Mouse (Mus musculus): ENCODE results near the gene Ccl27a. TPM values are rescaled to one million over a fixed set of nuclear protein-coding genes. Genes with fewer than 3 reads are reported as not detected.

Ccl27a gene
- polyA plus RNA-seq, 1 experiment, result 872 TPM

GRCm38 (mm10) chr4:41762099-41762687 lies 11.9 kb downstream of the Ccl27a start:
- H3K27me3 ChIP-seq (ENCODE audit: control insufficient read depth, insufficient read depth, low read length), result no peaks in the 10 kb centered on the region
- H3K36me3 ChIP-seq (ENCODE audit: control insufficient read depth, insufficient read depth, low read length), result no peaks in the 10 kb centered on the region
- H3K4me1 ChIP-seq (ENCODE audit: control insufficient read depth, insufficient read depth, low read length), result peaks cover 17% of the 10 kb centered on the region
- no peak overlapping the region for H3K4me3 ChIP-seq (ENCODE audit: control insufficient read depth, low read depth, low read length)
- TF ChIP-seq CTCF (IDR thresholded peaks at IDR 0.05; ENCODE audit: control insufficient read depth, insufficient read depth, insufficient replicate concordance, low read depth, low read length) (no peak), POLR2A (IDR thresholded peaks at IDR 0.05; ENCODE audit: control insufficient read depth, low read depth, low read length) (no peak)
- H3K27ac ChIP-seq (ENCODE audit: control insufficient read depth, insufficient read depth, low read depth, low read length), result no peak overlapping the region

- Histone ChIP-seq H3K4me3 (ENCODE audit: control insufficient read depth, low read depth, low read length) (no peak overlapping the region), H3K27ac (ENCODE audit: control insufficient read depth, insufficient read depth, low read depth, low read length) (no peak overlapping the region), H3K4me1 (ENCODE audit: control insufficient read depth, insufficient read depth, low read length) (peaks cover 17% of the 10 kb centered on the region), H3K27me3 (ENCODE audit: control insufficient read depth, insufficient read depth, low read length) (no peaks in the 10 kb centered on the region), H3K36me3 (ENCODE audit: control insufficient read depth, insufficient read depth, low read length) (no peaks in the 10 kb centered on the region)
- TF ChIP-seq POLR2A (IDR thresholded peaks at IDR 0.05; ENCODE audit: control insufficient read depth, low read depth, low read length) (no peak), CTCF (IDR thresholded peaks at IDR 0.05; ENCODE audit: control insufficient read depth, insufficient read depth, insufficient replicate concordance, low read depth, low read length) (no peak)
Observed at GRCm38 (mm10) chr4:41761680-41762079, 12.4 kb downstream of the Ccl27a start.

- no peak for TF ChIP-seq CTCF (IDR thresholded peaks at IDR 0.05; ENCODE audit: control insufficient read depth, insufficient read depth, insufficient replicate concordance, low read depth, low read length)
- no peak for TF ChIP-seq POLR2A (IDR thresholded peaks at IDR 0.05; ENCODE audit: control insufficient read depth, low read depth, low read length)
- peaks cover 24% of the 10 kb centered on the region for H3K4me1 ChIP-seq (ENCODE audit: control insufficient read depth, insufficient read depth, low read length)
- no peaks in the 10 kb centered on the region for H3K27me3 ChIP-seq (ENCODE audit: control insufficient read depth, insufficient read depth, low read length)
- H3K4me3 ChIP-seq (ENCODE audit: control insufficient read depth, low read depth, low read length), result peak overlapping the region; percentile 84
- no peaks in the 10 kb centered on the region for H3K36me3 ChIP-seq (ENCODE audit: control insufficient read depth, insufficient read depth, low read length)
- H3K27ac ChIP-seq (ENCODE audit: control insufficient read depth, insufficient read depth, low read depth, low read length), result no peak overlapping the region; the same call in 1 of the 2 replicates
Observed at GRCm38 (mm10) chr4:41760911-41761310, 13.1 kb downstream of the Ccl27a start.

DNA sequence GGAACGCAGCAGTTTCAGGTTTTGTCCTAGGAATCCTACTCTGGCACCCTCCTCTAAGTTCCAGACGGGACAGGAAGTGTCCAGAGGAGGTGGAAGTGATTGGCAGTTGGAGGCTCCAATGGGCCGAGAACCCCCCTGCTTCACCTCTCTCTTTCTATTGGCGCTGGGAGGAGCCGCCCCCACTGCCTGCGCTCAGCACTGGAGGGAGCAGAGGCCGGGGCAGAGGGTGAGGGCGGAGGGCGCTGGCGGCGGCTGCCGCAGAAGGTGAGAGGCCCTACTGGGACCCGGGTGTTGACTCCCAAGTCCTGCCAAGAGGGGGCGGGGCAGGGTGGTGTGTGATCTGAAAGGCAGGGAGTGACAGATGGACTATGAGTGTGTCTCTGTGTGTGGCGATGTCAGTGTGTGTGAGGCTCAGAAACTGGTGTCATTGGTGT lies 13.7 kb downstream of the Ccl27a start:
- H3K27ac ChIP-seq (ENCODE audit: control insufficient read depth, insufficient read depth, low read depth, low read length), result peak overlapping the region; percentile 82

DNA sequence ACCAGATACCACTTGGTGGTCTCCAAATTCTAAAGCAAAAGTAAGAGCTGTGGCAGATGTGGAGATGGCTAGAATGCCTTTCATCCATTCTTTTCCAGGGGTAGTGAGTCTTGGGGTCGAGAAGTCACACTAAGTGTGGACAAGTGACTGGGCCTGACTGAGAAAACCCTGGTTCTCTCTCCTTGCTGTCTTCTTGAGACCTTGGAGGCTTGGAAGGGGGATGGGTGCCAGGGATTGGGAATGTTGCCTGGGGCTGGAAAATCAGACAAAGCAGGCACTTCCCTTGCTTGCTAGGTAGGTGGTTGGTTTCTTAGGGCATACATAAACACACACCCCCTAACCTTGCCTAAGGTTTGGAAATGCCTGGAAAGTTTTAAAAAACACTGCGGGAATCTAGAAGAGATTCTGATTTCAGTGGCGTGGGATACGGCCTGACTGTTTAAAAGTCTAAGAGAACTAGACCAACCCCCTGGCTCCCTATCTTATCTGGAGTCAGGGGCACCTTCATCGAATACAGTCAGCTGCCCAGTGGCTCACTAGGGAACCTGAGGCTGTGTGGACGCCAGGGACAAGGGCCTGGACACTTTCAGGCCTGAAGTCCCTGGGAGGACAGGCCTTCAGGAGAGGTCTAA lies 14.3 kb downstream of the Ccl27a start:
- peak overlapping the region; percentile 82 for H3K27ac ChIP-seq (ENCODE audit: control insufficient read depth, insufficient read depth, low read depth, low read length)
- H3K36me3 ChIP-seq (ENCODE audit: control insufficient read depth, insufficient read depth, low read length), result no peaks in the 10 kb centered on the region
- peaks cover 34% of the 10 kb centered on the region for H3K4me1 ChIP-seq (ENCODE audit: control insufficient read depth, insufficient read depth, low read length)
- TF ChIP-seq POLR2A (IDR thresholded peaks at IDR 0.05; ENCODE audit: control insufficient read depth, low read depth, low read length), result no peak
- TF ChIP-seq CTCF (IDR thresholded peaks at IDR 0.05; ENCODE audit: control insufficient read depth, insufficient read depth, insufficient replicate concordance, low read depth, low read length), result no peak
- H3K27me3 ChIP-seq (ENCODE audit: control insufficient read depth, insufficient read depth, low read length), result no peaks in the 10 kb centered on the region
- H3K4me3 ChIP-seq (ENCODE audit: control insufficient read depth, low read depth, low read length), result no peak overlapping the region; the same call in 1 of the 2 replicates

More for the DNA sequence above, 13.7 kb downstream of the Ccl27a start:
- TF ChIP-seq CTCF (IDR thresholded peaks at IDR 0.05; ENCODE audit: control insufficient read depth, insufficient read depth, insufficient replicate concordance, low read depth, low read length) (no peak), POLR2A (IDR thresholded peaks at IDR 0.05; ENCODE audit: control insufficient read depth, low read depth, low read length) (peak; percentile 55; the same call in 1 of the 2 replicates)
- peak overlapping the region; percentile 84 for H3K4me3 ChIP-seq (ENCODE audit: control insufficient read depth, low read depth, low read length)
- H3K27me3 ChIP-seq (ENCODE audit: control insufficient read depth, insufficient read depth, low read length), result no peaks in the 10 kb centered on the region
- H3K4me1 ChIP-seq (ENCODE audit: control insufficient read depth, insufficient read depth, low read length), result peaks cover 28% of the 10 kb centered on the region
- H3K36me3 ChIP-seq (ENCODE audit: control insufficient read depth, insufficient read depth, low read length), result no peaks in the 10 kb centered on the region

GRCm38 (mm10) chr4:41759206-41759605 lies 14.8 kb downstream of the Ccl27a start:
- Histone ChIP-seq H3K4me3 (ENCODE audit: control insufficient read depth, low read depth, low read length) (no peak overlapping the region), H3K36me3 (ENCODE audit: control insufficient read depth, insufficient read depth, low read length) (no peaks in the 10 kb centered on the region), H3K27me3 (ENCODE audit: control insufficient read depth, insufficient read depth, low read length) (no peaks in the 10 kb centered on the region), H3K27ac (ENCODE audit: control insufficient read depth, insufficient read depth, low read depth, low read length) (peak overlapping the region; percentile 23; the same call in 1 of the 2 replicates), H3K4me1 (ENCODE audit: control insufficient read depth, insufficient read depth, low read length) (peaks cover 35% of the 10 kb centered on the region)
- TF ChIP-seq POLR2A (IDR thresholded peaks at IDR 0.05; ENCODE audit: control insufficient read depth, low read depth, low read length) (no peak), CTCF (IDR thresholded peaks at IDR 0.05; ENCODE audit: control insufficient read depth, insufficient read depth, insufficient replicate concordance, low read depth, low read length) (no peak)

DNA sequence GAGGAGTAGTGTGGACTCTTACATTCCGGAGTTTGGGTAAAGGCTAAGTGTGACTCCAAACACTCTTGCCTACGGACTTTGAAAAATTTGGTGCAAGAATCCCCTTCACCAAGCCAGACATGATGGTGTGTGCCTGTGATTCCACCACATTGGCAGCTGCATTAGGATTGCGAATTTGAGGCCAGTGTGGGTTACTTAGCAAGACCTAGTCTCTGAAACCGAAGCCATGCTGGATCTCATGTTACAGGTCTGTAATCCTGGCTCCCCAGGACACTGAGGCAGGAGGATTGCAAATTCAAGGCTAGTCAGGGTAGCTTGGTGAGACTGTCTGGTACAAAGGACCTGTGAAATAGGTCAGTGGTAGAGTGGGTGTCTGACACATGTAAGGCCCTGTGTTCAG lies 15.3 kb downstream of the Ccl27a start:
- TF ChIP-seq POLR2A (IDR thresholded peaks at IDR 0.05; ENCODE audit: control insufficient read depth, low read depth, low read length), result no peak
- TF ChIP-seq CTCF (IDR thresholded peaks at IDR 0.05; ENCODE audit: control insufficient read depth, insufficient read depth, insufficient replicate concordance, low read depth, low read length), result no peak
- H3K4me1 ChIP-seq (ENCODE audit: control insufficient read depth, insufficient read depth, low read length), result peaks cover 35% of the 10 kb centered on the region

More for the DNA sequence above, 15.3 kb downstream of the Ccl27a start:
- no peaks in the 10 kb centered on the region for H3K36me3 ChIP-seq (ENCODE audit: control insufficient read depth, insufficient read depth, low read length)
- H3K27me3 ChIP-seq (ENCODE audit: control insufficient read depth, insufficient read depth, low read length), result no peaks in the 10 kb centered on the region
- H3K27ac ChIP-seq (ENCODE audit: control insufficient read depth, insufficient read depth, low read depth, low read length), result no peak overlapping the region
- no peak overlapping the region for H3K4me3 ChIP-seq (ENCODE audit: control insufficient read depth, low read depth, low read length)
